Mouse (Mus musculus) neural tube, embryonic 13.5 days (tissue): ENCODE measurements around the gene Rab25. TPM values are rescaled to one million over a fixed set of nuclear protein-coding genes. Genes with fewer than 3 reads are reported as not detected.

ENCODE experiments used
- ATAC-seq: fragments of 200-750 bp; cut with Nextera tagmentation; 2 replicates; pipeline ENCODE4 v1.8.0; 2017; ENCODE audit warnings: low read depth, mild to moderate bottlenecking, moderate TSS enrichment, moderate library complexity
- H3K27ac ChIP-seq: fragments of 300-500 bp; sonication (generic); replicated peaks from 2 replicates; pipeline ENCODE4 v1.5.1; 2015; ENCODE audit warnings: moderate library complexity, mild to moderate bottlenecking, inconsistent platforms
- H3K27me3 ChIP-seq: fragments of 300-500 bp; sonication (generic); 2 replicates; pipeline ENCODE4 v1.6.1; 2015; ENCODE audit warnings: mild to moderate bottlenecking, inconsistent platforms
- H3K36me3 ChIP-seq: fragments of 300-500 bp; sonication (generic); 2 replicates; pipeline ENCODE4 v1.6.1; 2015; ENCODE audit warnings: mild to moderate bottlenecking, inconsistent platforms
- H3K4me1 ChIP-seq: fragments of 300-500 bp; sonication (generic); replicated peaks from 2 replicates; pipeline ENCODE4 v1.6.1; 2015; ENCODE audit warnings: inconsistent platforms
- H3K4me2 ChIP-seq: fragments of 300-500 bp; sonication (generic); 2 replicates; pipeline ENCODE4 v1.6.1; 2015; ENCODE audit warnings: inconsistent platforms, mild to moderate bottlenecking, moderate library complexity
- H3K4me3 ChIP-seq: fragments of 300-500 bp; sonication (generic); 2 replicates; pipeline ENCODE4 v1.5.1; 2015; ENCODE audit warnings: mild to moderate bottlenecking, inconsistent platforms
- H3K9ac ChIP-seq: fragments of 300-500 bp; sonication (generic); 2 replicates; pipeline ENCODE4 v1.6.1; 2015; ENCODE audit warnings: moderate library complexity, mild to moderate bottlenecking, inconsistent platforms
- H3K9me3 ChIP-seq: fragments of 300-500 bp; sonication (generic); 2 replicates; pipeline ENCODE4 v1.6.1; 2016; ENCODE audit warnings: inconsistent platforms
- WGBS: fragments of 180-500 bp; shearing (Covaris S2); methylation state at CpG from one replicate; pipeline ENCODE4 v1.1.7; 2015; 5-methylcytosine and 5-hydroxymethylcytosine counted together
- polyA plus RNA-seq: library from polyadenylated mRNA; unstranded; fragments of >200 nt; fragmentation: Nextera tagmentation; extraction: Ambion mirVana; gene quantifications from 2 replicates; pipeline ENCODE4 v1.2.1, GENCODE M21; 2015

Rab25 gene
- polyA plus RNA-seq, 1 experiment from 2014 or later: not detected

GRCm38 (mm10) chr3:88552082-88552645 is 4.1 kb upstream of the Rab25 start:
- peak overlapping the region; percentile 72 for H3K4me2 ChIP-seq
- 25% methylated on average over 16 of the region's 16 CpGs for WGBS
- ATAC-seq: no peak
- peak overlapping the region; percentile 95 for H3K27ac ChIP-seq
- H3K4me3 ChIP-seq: peak overlapping the region; percentile 91
- peaks cover 38% of the 10 kb centered on the region for H3K4me1 ChIP-seq
- H3K27me3 ChIP-seq: no peaks in the 10 kb centered on the region
- peaks cover 18% of the 10 kb centered on the region for H3K36me3 ChIP-seq
- no peaks in the 10 kb centered on the region for H3K9me3 ChIP-seq
- H3K9ac ChIP-seq: peak overlapping the region; percentile 77

- H3K4me1 ChIP-seq: peaks cover 38% of the 10 kb centered on the region
- no peaks in the 10 kb centered on the region for H3K9me3 ChIP-seq
- H3K27me3 ChIP-seq: no peaks in the 10 kb centered on the region
- ATAC-seq: no peak
- H3K4me3 ChIP-seq: peak overlapping the region; percentile 91
- no peak overlapping the region for H3K27ac ChIP-seq
- peak overlapping the region; percentile 72 for H3K4me2 ChIP-seq
- H3K9ac ChIP-seq: peak overlapping the region; percentile 77; the same call in 1 of the 2 replicates
- H3K36me3 ChIP-seq: peaks cover 12% of the 10 kb centered on the region
- 87% methylated on average over 4 of the region's 4 CpGs for WGBS
These were observed 3.5 kb upstream of the Rab25 start for GRCm38 (mm10) chr3:88551586-88551985.

- H3K36me3 ChIP-seq: no peaks in the 10 kb centered on the region
- no peak overlapping the region for H3K27ac ChIP-seq
- no peaks in the 10 kb centered on the region for H3K27me3 ChIP-seq
- WGBS: 76% methylated on average over 6 of the region's 6 CpGs
- no peak for ATAC-seq
- H3K4me3 ChIP-seq: no peak overlapping the region
- no peak overlapping the region for H3K9ac ChIP-seq
- no peaks in the 10 kb centered on the region for H3K9me3 ChIP-seq
- no peak overlapping the region for H3K4me2 ChIP-seq
- peaks cover 21% of the 10 kb centered on the region for H3K4me1 ChIP-seq
These were observed 1.3 kb downstream of the Rab25 start for GRCm38 (mm10) chr3:88546674-88547418.

GRCm38 (mm10) chr3:88544955-88545591 is 3.0 kb downstream of the Rab25 start:
- Histone ChIP-seq H3K9me3 (no peaks in the 10 kb centered on the region), H3K4me1 (peaks cover 24% of the 10 kb centered on the region), H3K36me3 (peaks cover 14% of the 10 kb centered on the region), H3K9ac (no peak overlapping the region), H3K4me3 (no peak overlapping the region), H3K27me3 (no peaks in the 10 kb centered on the region), H3K27ac (no peak overlapping the region), H3K4me2 (no peak overlapping the region)
- WGBS: 69% methylated on average over 20 of the region's 20 CpGs
- no peak for ATAC-seq

GRCm38 (mm10) chr3:88544514-88544913 is 3.6 kb downstream of the Rab25 start:
- peaks cover 18% of the 10 kb centered on the region for H3K36me3 ChIP-seq
- WGBS: 52% methylated on average over 5 of the region's 5 CpGs
- H3K9ac ChIP-seq: no peak overlapping the region
- no peak overlapping the region for H3K27ac ChIP-seq
- peaks cover 29% of the 10 kb centered on the region for H3K4me1 ChIP-seq
- no peak overlapping the region for H3K4me2 ChIP-seq
- no peaks in the 10 kb centered on the region for H3K27me3 ChIP-seq
- no peak for ATAC-seq
- H3K9me3 ChIP-seq: no peaks in the 10 kb centered on the region
- H3K4me3 ChIP-seq: no peak overlapping the region

GRCm38 (mm10) chr3:88543651-88544410 is 4.3 kb downstream of the Rab25 start:
- no peak overlapping the region for H3K4me2 ChIP-seq
- no peak for ATAC-seq

GRCm38 (mm10) chr3:88543174-88543573 is 4.9 kb downstream of the Rab25 start:
- Histone ChIP-seq H3K4me3 (no peak overlapping the region), H3K4me1 (peaks cover 40% of the 10 kb centered on the region), H3K27me3 (no peaks in the 10 kb centered on the region), H3K27ac (no peak overlapping the region), H3K4me2 (no peak overlapping the region), H3K36me3 (peaks cover 29% of the 10 kb centered on the region), H3K9me3 (no peaks in the 10 kb centered on the region), H3K9ac (no peak overlapping the region)
- no peak for ATAC-seq
- 84% methylated on average over 8 of the region's 8 CpGs for WGBS

More at GRCm38 (mm10) chr3:88543651-88544410, 4.3 kb downstream of the Rab25 start:
- Histone ChIP-seq H3K27ac (no peak overlapping the region), H3K27me3 (no peaks in the 10 kb centered on the region), H3K9me3 (no peaks in the 10 kb centered on the region), H3K9ac (no peak overlapping the region), H3K4me3 (no peak overlapping the region), H3K4me1 (peaks cover 34% of the 10 kb centered on the region), H3K36me3 (peaks cover 22% of the 10 kb centered on the region)
- WGBS: 71% methylated on average over 5 of the region's 5 CpGs

GRCm38 (mm10) chr3:88542486-88542885 is 5.6 kb downstream of the Rab25 start:
- Histone ChIP-seq H3K9ac (no peak overlapping the region), H3K9me3 (no peaks in the 10 kb centered on the region), H3K27me3 (no peaks in the 10 kb centered on the region), H3K4me2 (no peak overlapping the region), H3K4me3 (no peak overlapping the region), H3K27ac (peak overlapping the region; percentile 65), H3K36me3 (peaks cover 36% of the 10 kb centered on the region), H3K4me1 (peaks cover 47% of the 10 kb centered on the region)
- 70% methylated on average over 4 of the region's 4 CpGs for WGBS
- no peak for ATAC-seq

GRCm38 (mm10) chr3:88541622-88542401 is 6.3 kb downstream of the Rab25 start:
- Histone ChIP-seq H3K9ac (no peak overlapping the region), H3K4me3 (no peak overlapping the region), H3K4me1 (peaks cover 54% of the 10 kb centered on the region), H3K27me3 (no peaks in the 10 kb centered on the region), H3K36me3 (peaks cover 42% of the 10 kb centered on the region), H3K4me2 (no peak overlapping the region), H3K9me3 (no peaks in the 10 kb centered on the region), H3K27ac (peak overlapping the region; percentile 65)
- WGBS: 49% methylated on average over 7 of the region's 7 CpGs
- ATAC-seq: peak; percentile 24

GRCm38 (mm10) chr3:88540085-88540484 is 8.0 kb downstream of the Rab25 start:
- WGBS: 59% methylated on average over 5 of the region's 5 CpGs
- peaks cover 71% of the 10 kb centered on the region for H3K4me1 ChIP-seq
- no peak overlapping the region for H3K4me2 ChIP-seq
- no peak overlapping the region for H3K9ac ChIP-seq
- H3K4me3 ChIP-seq: no peak overlapping the region
- peak overlapping the region; percentile 56 for H3K27ac ChIP-seq
- no peaks in the 10 kb centered on the region for H3K27me3 ChIP-seq
- H3K9me3 ChIP-seq: no peaks in the 10 kb centered on the region
- peaks cover 58% of the 10 kb centered on the region for H3K36me3 ChIP-seq
- no peak for ATAC-seq

GRCm38 (mm10) chr3:88539397-88539796 is 8.7 kb downstream of the Rab25 start:
- peak overlapping the region; percentile 52 for H3K27ac ChIP-seq
- no peak for ATAC-seq
- peaks cover 78% of the 10 kb centered on the region for H3K4me1 ChIP-seq
- H3K27me3 ChIP-seq: no peaks in the 10 kb centered on the region
- H3K9me3 ChIP-seq: no peaks in the 10 kb centered on the region
- H3K36me3 ChIP-seq: peaks cover 62% of the 10 kb centered on the region
- H3K9ac ChIP-seq: 0 out of 2 replicates have a peak overlapping the region, but pooled peaks have one; percentile 34
- peak overlapping the region; percentile 14; the same call in 1 of the 2 replicates for H3K4me2 ChIP-seq
- no peak overlapping the region for H3K4me3 ChIP-seq
- 9% methylated on average over 3 of the region's 3 CpGs for WGBS
